Comparison of ENCODE assay signal across 8 mouse cellular contexts in the genomic region with DNA sequence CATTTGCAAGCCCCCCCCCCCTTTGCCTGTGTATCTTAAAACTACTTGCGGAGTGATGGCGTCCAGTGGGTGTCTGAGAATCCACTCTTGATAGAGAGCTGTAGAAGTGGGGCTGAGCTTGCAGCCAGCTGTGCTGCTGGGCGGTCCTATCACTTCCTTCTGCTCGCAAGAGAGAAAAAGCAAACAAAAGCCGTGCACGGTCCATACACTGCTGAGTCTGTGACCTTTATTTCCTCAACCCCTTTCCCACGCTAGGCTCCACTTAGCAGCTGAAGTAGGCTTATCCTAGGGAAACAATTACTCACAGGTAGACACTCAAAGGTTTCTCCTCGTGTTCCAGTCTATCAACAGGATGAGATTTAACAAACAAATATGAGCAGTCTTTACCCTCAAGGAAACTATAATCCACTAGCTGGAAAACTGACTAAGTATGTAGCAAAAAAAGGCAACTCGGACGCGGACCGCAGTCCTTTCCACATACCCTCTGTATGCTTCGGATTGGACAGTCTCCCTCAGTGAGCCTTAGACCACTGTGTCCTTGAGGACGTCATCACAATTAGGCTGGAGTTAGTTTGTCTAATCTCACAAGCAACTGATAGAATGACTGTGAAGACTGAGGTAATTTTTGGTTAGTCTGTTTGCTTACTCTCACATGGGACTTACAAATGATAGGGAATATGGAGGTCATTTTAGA.
DNase-seq lines count a peak whose midpoint lies in the region; ATAC-seq and TF ChIP-seq lines count a peak whose summit lies in the region.
"Had no signal": no experiment of that assay in that cellular context is flagged by ENCODE, and none has a peak within 500 bp of the region (broad histone marks: within the 10 kb centered on the region; RNA-seq: fewer than 3 reads in every experiment).

No protein-coding gene starts in this region.

- no peak overlapping the region for H3K27ac ChIP-seq in bone marrow, adult 2 months (ENCODE audit: control insufficient read depth, insufficient read depth, low read depth, low read length, poor library complexity)
- no peak overlapping the region for H3K27ac ChIP-seq in forebrain, embryonic 11.5 days (ENCODE audit: low read depth, low read length)
- H3K27ac ChIP-seq in hindbrain, embryonic 12.5 days, result no peak overlapping the region
- no peak overlapping the region for H3K27ac ChIP-seq in liver, embryonic 12.5 days
- no peak overlapping the region for H3K27ac ChIP-seq in midbrain, embryonic 16.5 days (ENCODE audit: low read length)
- H3K27ac ChIP-seq: neural tube, embryonic 12.5 days had no signal

- peak overlapping the region; percentile 5 for H3K4me3 ChIP-seq in bone marrow, adult 2 months (replicated peaks; ENCODE audit: control insufficient read depth, low read depth, low read length)
- no peak overlapping the region for H3K4me3 ChIP-seq in forebrain, embryonic 11.5 days (ENCODE audit: low read depth, low read length)
- H3K4me3 ChIP-seq in hindbrain, embryonic 12.5 days, result no peak overlapping the region
- H3K4me3 ChIP-seq in liver, embryonic 12.5 days, result no peak overlapping the region
- no peak overlapping the region for H3K4me3 ChIP-seq in midbrain, embryonic 16.5 days (ENCODE audit: low read depth, low read length)
- H3K4me3 ChIP-seq: neural tube, embryonic 12.5 days had no signal

- no peaks in the 10 kb centered on the region; the same call in 1 of the 2 replicates for H3K4me1 ChIP-seq in bone marrow, adult 2 months (ENCODE audit: control insufficient read depth, insufficient read depth, low read length)
- no peaks in the 10 kb centered on the region for H3K4me1 ChIP-seq in forebrain, embryonic 11.5 days (replicated peaks; ENCODE audit: control insufficient read depth, insufficient read depth, low read length)
- no peaks in the 10 kb centered on the region for H3K4me1 ChIP-seq in hindbrain, embryonic 12.5 days
- no peaks in the 10 kb centered on the region for H3K4me1 ChIP-seq in liver, embryonic 12.5 days
- H3K4me1 ChIP-seq in midbrain, embryonic 16.5 days (ENCODE audit: control insufficient read depth, insufficient read depth, low read length), result no peaks in the 10 kb centered on the region
- H3K4me1 ChIP-seq: neural tube, embryonic 12.5 days had no signal

- H3K4me2 ChIP-seq in forebrain, embryonic 11.5 days (ENCODE audit: low read depth, low read length, severe bottlenecking), result no peak overlapping the region
- H3K4me2 ChIP-seq in hindbrain, embryonic 12.5 days (replicated peaks), result no peak overlapping the region
- H3K4me2 ChIP-seq in liver, embryonic 12.5 days, result peak overlapping the region; percentile 23
- 0 out of 2 replicates have a peak overlapping the region, but pooled peaks have one; percentile 6 for H3K4me2 ChIP-seq in midbrain, embryonic 16.5 days (ENCODE audit: low read length)
- H3K4me2 ChIP-seq: neural tube, embryonic 12.5 days had no signal

- no peak for TF ChIP-seq CTCF in bone marrow, adult 2 months (IDR thresholded peaks at IDR 0.05; ENCODE audit: control insufficient read depth, insufficient read depth, low read length)

- no peaks in the 10 kb centered on the region for H3K9me3 ChIP-seq in forebrain, embryonic 11.5 days (ENCODE audit: control insufficient read depth, low read length)
- no peaks in the 10 kb centered on the region for H3K9me3 ChIP-seq in hindbrain, embryonic 12.5 days (replicated peaks)
- no peaks in the 10 kb centered on the region for H3K9me3 ChIP-seq in liver, embryonic 12.5 days (replicated peaks)
- no peaks in the 10 kb centered on the region for H3K9me3 ChIP-seq in midbrain, embryonic 16.5 days (replicated peaks; ENCODE audit: control insufficient read depth, low read length, poor library complexity, severe bottlenecking)
- H3K9me3 ChIP-seq: neural tube, embryonic 12.5 days had no signal

- TF ChIP-seq POLR2A in bone marrow, adult 2 months (IDR thresholded peaks at IDR 0.05; ENCODE audit: borderline replicate concordance, control insufficient read depth, low read depth, low read length), result no peak

- no peak for DNase-seq in forebrain, embryonic 11.5 days (ENCODE audit: low spot score)
- DNase-seq in right cerebral cortex, adult 2 months (ENCODE audit: low spot score in 2 of 2), result no peak
- DNase-seq in layer of hippocampus, adult 9-10 months (ENCODE audit: low spot score), result no peak

- no peaks in the 10 kb centered on the region for H3K36me3 ChIP-seq in forebrain, embryonic 11.5 days (ENCODE audit: control insufficient read depth, insufficient read depth, low read length)
- peaks cover 6% of the 10 kb centered on the region for H3K36me3 ChIP-seq in hindbrain, embryonic 12.5 days
- H3K36me3 ChIP-seq in liver, embryonic 12.5 days, result no peaks in the 10 kb centered on the region
- no peaks in the 10 kb centered on the region for H3K36me3 ChIP-seq in midbrain, embryonic 16.5 days (ENCODE audit: control insufficient read depth, insufficient read depth, low read length)

- ATAC-seq in forebrain, embryonic 11.5 days (replicated peaks; ENCODE audit: low FRiP score), result peak; percentile 53; the same call in 1 of the 2 replicates
- ATAC-seq in hindbrain, embryonic 12.5 days (ENCODE audit: low FRiP score), result peak; percentile 43; the same call in 1 of the 2 replicates
- peak; percentile 62 for ATAC-seq in liver, embryonic 12.5 days
- ATAC-seq in midbrain, embryonic 16.5 days, result peak; percentile 58; the same call in 1 of the 2 replicates

- H3K27me3 ChIP-seq in forebrain, embryonic 11.5 days (ENCODE audit: control insufficient read depth, insufficient read depth, low read length), result no peaks in the 10 kb centered on the region
- no peaks in the 10 kb centered on the region for H3K27me3 ChIP-seq in hindbrain, embryonic 12.5 days
- no peaks in the 10 kb centered on the region for H3K27me3 ChIP-seq in liver, embryonic 12.5 days (replicated peaks)
- H3K27me3 ChIP-seq in midbrain, embryonic 16.5 days (ENCODE audit: control insufficient read depth, insufficient read depth, low read depth, low read length), result no peaks in the 10 kb centered on the region
- H3K27me3 ChIP-seq: neural tube, embryonic 12.5 days had no signal

- 3% methylated on average over 14 of the region's 14 CpGs for WGBS in bone marrow, adult 2 months
- WGBS in forebrain, embryonic 11.5 days, result 58% methylated on average over 14 of the region's 14 CpGs
- 61% methylated on average over 14 of the region's 14 CpGs for WGBS in hindbrain, embryonic 12.5 days
- 48% methylated on average over 14 of the region's 14 CpGs for WGBS in liver, embryonic 12.5 days (ENCODE audit: insufficient replicate concordance)
- WGBS in midbrain, embryonic 16.5 days, result 52% methylated on average over 14 of the region's 14 CpGs

- H3K9ac ChIP-seq in forebrain, embryonic 11.5 days (ENCODE audit: low read length), result no peak overlapping the region
- H3K9ac ChIP-seq in hindbrain, embryonic 12.5 days, result no peak overlapping the region
- H3K9ac ChIP-seq in liver, embryonic 12.5 days, result no peak overlapping the region
- no peak overlapping the region for H3K9ac ChIP-seq in midbrain, embryonic 16.5 days (ENCODE audit: low read depth, low read length)
- H3K9ac ChIP-seq: neural tube, embryonic 12.5 days had no signal

Comparison
In these comparisons a context has a peak if more than half of its experiments do, and no peak if none do; other contexts are left out.
1. H3K4me2 ChIP-seq: peak in liver, embryonic 12.5 days (single experiment) and midbrain, embryonic 16.5 days (single experiment); none in forebrain, embryonic 11.5 days (single experiment) and hindbrain, embryonic 12.5 days (single experiment).
2. Peak in every context shown above with its lines, with median percentiles within 50 percentile points of each other: ATAC-seq.